Mouse (Mus musculus): ENCODE data around the gene Inpp5k.
"Not testable (repeated sequence)": the region's sequence is repeated elsewhere in the genome, so short reads cannot be mapped to it uniquely, and the experiment has no call there.

Gene Inpp5k

DNA sequence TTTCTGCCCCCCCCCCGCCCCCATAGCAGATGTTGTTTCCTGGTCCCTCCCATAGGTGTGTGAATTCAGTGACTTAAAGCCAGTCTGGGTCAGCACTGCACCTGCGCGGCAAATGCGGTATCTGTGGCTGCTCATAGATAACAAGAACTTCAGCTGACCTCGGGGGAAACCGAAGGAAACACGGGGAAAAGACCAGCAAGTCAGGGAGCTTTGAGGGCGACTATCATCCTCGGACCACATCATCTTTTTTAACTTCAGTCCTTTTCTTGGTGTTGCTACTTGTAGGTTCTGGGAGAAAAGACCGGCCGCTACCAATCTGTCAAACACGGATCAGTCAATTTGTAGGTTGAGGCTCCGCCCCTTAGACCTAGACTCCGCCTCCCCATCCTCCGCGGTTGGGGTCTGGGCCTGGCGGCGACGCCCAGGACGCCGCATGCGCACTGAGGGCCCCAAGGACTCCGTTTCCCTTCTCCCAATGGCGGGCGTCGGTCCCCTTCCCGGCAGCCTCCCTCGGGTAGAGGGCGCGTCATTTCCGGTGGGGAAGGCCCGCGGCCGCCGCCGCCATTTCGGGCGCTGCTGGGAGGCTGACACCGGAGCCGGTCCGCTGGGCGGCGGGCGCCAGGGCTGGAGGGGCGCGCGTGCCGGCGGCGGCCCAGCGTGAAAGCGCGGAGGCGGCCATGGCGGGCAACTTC, 48.1 kb downstream of the Inpp5k start, which contains the start of gene Crk:
Gene Crk, plus strand, starts transcription at position 513 of the 692 bp plus-strand sequence.
- peak; percentile 99 for DNase-seq (ENCODE audit: low spot score)

DNA sequence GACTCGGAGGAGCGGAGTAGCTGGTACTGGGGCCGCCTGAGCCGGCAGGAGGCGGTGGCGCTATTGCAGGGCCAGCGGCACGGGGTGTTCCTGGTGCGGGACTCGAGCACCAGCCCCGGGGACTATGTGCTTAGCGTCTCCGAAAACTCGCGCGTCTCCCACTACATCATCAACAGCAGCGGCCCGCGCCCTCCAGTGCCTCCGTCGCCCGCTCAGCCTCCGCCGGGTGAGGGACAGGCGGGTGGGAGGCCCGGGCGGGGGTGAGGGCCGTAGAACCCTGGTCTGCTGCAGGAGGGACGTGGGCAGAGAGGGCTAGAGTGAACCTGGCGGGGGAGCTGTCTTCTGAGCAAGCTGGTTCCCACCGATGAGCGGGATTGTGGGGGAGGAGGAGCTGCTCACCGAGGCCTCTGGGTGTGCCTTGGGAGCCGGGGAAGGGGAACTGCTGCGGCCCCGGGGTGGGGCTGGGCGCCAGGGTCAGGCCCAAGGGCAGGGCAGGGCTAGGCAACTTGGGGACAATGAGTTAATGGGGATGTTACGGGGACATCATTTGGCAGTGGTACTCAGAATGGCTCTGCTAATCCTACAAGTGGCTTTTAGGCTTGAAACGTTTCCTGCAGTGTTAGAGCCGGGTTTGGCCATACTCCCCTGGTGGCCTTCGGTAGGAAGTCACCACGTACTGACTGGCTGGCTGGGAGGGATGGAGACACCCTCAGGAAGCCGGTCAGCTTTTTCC, 48.8 kb downstream of the Inpp5k start:
- DNase-seq (ENCODE audit: low spot score), result peak; percentile 74

DNA sequence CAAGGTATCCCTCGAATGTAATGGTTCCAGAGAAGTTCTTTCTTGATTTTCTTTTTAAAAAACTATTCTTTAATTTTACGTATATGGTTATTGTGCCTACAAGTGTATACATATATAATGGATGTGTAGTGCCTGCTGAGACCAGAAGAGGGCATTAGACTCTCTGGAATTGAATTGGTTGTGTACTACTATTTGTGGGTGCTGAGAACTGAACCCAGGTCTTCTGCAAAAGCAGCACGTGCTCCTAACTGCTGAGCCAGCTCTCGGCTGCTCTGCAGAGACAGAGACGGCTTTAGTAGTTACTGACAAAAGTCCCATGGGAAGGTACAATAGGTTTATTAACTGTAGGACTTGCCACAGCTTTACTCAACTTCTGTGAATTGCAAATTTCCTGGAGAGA, 53.7 kb downstream of the Inpp5k start:
- DNase-seq (ENCODE audit: low spot score), result no peak

DNA sequence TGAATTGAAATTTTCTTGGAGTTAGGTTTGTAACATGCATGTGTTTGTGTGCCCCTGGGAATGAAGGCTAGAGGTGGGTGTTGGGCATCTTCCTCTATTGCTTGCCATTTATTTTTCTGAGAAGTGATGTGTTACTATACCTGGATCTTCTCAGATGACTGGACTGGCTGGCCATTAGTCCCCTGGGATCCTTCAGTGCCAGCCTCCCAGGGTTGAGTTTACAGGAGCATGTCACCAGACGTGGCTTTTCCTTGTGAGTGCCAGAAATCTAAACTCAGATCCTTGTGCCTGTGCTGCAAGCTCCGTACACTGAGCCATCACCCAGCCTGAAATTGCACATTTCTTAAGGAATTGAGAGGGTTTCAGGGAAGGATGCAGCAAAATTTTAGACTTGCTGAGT, 54.2 kb downstream of the Inpp5k start:
- DNase-seq (ENCODE audit: low spot score), result no peak

DNA sequence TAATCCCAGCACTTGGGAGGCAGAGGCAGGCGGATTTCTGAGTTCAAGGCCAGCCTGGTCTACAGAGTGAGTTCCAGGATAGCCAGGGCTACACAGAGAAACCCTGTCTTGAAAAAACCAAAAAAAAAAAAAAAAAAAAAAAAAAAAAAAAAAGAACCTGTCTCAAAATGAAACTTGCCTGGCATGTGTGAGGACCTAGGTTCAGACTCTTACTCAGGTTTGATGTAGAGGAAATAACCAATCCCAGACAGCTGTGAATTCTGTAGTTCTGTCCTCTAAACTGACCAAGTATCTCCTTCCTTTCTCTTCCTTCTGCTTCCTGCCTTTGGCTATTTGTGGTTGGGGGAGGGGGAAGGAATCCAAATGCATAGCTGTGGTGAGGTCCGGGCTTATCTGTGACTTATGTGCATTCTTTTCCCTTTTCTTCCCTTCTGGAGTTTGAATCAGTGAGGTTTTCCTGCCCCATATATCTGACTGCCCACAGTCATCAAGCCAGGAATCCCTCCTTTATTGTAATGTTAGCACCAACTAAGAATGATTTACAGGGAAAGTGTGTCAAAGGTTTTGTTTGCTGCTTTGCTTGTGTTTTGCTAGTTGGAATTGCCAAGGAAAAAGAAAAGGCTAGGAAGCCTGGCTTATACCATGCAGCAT, 56.7 kb downstream of the Inpp5k start:
- no peak for DNase-seq (ENCODE audit: low spot score)

DNA sequence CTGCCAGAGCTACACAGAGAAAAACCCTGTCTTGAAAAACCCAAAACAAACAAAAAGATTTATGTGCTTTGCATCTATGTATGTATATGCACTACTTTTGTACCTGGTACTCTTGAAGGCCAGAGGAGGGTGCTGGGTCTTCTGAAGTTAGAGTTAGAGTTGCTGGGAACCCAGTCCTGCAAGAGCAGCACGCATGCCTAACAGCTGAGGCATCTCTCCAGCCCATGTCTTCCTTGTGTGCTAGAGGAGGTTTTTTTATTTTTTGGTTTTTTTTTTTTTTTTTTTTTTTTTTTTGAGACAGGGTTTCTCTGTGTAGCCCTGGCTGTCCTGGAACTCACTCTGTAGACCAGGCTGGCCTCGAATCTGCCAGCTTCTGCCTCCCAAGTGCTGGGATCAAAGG, 57.3 kb downstream of the Inpp5k start:
- no peak for DNase-seq (ENCODE audit: low spot score)

DNA sequence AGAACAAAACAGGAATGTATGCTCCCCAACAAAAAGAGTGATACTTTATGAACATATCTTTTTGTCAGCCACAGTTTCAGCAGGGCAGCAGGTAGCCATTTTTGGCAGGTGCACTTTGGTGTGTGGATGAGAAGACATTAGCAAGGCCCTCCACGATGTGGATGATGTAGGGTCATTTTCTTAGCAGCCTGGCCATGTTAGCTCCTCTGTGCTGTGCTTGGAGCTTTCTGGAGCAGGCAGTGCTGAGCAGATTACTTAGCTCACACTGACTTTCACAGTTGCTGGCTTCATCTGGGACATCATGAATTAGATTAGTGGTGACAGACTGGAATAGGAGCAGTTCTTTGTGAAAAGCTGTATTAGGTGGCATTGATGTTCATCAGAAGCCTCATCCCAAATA, 59.2 kb downstream of the Inpp5k start:
- DNase-seq (ENCODE audit: low spot score), result no peak

DNA sequence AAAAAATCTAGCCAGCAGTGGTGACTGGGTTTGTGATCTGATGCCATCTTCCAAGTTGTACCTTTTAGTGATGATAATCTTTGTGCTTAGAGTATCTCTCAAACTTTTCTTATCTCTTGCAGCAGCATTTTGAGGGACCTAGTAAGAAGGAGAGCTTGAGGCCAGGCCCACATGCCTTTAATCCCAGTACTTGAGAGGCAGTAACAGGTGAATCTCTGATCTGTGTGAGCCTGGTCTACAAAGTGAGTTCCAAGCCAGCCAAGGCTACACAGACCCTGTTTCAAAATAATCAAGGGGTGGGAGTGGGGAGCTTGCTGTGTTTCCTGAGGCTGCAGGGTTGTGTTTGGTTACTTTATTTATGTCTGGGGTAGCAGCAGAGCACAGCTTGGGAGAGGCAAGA, 60.3 kb downstream of the Inpp5k start:
- DNase-seq (ENCODE audit: low spot score), result no peak

DNA sequence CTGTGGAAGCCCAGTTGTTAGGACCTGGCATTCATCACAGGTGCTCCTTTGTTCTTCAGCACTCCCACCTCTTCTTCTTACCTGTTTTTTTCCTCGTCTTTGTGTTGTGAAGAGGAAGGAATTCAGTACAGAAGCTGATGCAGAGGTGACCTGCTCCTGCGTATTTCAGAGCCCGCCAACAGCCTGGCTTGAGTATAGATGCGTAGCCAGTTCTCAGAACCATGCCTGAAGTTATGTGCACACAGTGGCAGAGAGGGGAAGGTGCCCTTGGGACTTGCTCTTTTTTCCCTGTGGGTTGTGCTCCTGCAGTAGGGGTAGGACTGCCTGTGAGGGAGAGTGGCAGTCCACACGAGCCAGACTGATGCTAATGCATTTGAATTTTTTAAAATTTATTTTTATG, 62.8 kb downstream of the Inpp5k start:
- DNase-seq (ENCODE audit: low spot score), result no peak

DNA sequence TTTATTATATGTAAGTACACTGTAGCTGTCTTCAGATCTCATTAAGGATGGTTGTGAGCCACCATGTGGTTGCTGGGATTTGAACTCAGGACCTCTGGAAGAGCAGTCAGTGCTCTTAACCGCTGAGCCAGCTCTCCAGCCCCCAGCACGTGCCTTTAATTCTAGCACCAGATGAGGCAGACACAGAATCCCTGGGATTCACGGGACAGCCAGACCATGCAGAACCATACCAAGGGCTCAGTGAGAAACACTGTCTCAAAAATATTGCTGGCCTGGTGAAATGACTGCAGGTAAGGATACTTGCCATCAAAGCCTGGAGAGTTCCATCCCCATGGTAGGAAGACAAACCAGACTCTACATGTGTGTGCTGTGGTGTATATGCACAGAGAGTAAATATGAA, 66.7 kb downstream of the Inpp5k start:
- not testable (repeated sequence) for DNase-seq (ENCODE audit: low spot score)
